Mouse (Mus musculus): ENCODE measurements at regions not wholly inside any gene's neighbourhood (a gene's known extent, or its start where the extent isn't known, plus 50 kb on each side); places are given as distances from the start of the nearest gene placed in this dataset.
"Not testable (repeated sequence)": the region's sequence is repeated elsewhere in the genome, so short reads cannot be mapped to it uniquely, and the experiment has no call there.

DNA sequence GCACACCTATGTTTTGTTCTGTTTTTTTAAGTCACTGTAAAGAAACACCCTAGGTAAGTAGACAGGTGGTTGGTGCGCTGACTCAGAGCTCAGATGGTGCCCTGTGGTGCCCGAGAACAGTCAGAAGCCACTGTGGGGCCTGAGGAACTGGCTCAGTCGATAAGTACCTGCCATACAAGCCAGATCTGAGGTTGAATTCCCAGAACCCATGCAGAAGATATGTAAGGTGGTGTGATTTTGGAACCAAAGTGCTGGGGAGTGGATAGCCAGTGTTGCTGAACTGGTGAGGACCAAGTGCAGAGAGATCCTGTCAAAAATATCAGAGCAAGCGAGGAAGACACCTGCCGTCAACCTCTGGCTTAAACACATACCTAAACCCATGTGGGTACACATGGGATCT, 65.4 kb downstream of the Chst1 start:
- 64% methylated on average over 5 of the region's 5 CpGs for WGBS
- DNase-seq (ENCODE audit: low spot score) (no peak), ATAC-seq (ENCODE audit: insufficient read depth, low read depth) (no peak)
- Histone ChIP-seq H3K27ac (ENCODE audit: low read depth) (no peak overlapping the region), H3K4me1 (ENCODE audit: control insufficient read depth, insufficient read depth) (no peaks in the 10 kb centered on the region), H3K27me3 (ENCODE audit: control insufficient read depth, insufficient read depth, low read length) (no peaks in the 10 kb centered on the region), H3K4me2 (ENCODE audit: low read depth, low read length) (no peak overlapping the region), H3K36me3 (replicated peaks; ENCODE audit: control insufficient read depth, insufficient read depth, low read length) (no peaks in the 10 kb centered on the region), H3K9ac (replicated peaks; ENCODE audit: low read depth, low read length) (no peak overlapping the region), H3K4me3 (ENCODE audit: low read depth, low read length) (no peak overlapping the region), H3K9me3 (replicated peaks; ENCODE audit: control insufficient read depth, low read length) (no peaks in the 10 kb centered on the region)
- TF ChIP-seq CTCF (IDR thresholded peaks at IDR 0.05; ENCODE audit: low read depth) (no peak), EP300 (IDR thresholded peaks at IDR 0.05; ENCODE audit: low read depth) (no peak)

DNA sequence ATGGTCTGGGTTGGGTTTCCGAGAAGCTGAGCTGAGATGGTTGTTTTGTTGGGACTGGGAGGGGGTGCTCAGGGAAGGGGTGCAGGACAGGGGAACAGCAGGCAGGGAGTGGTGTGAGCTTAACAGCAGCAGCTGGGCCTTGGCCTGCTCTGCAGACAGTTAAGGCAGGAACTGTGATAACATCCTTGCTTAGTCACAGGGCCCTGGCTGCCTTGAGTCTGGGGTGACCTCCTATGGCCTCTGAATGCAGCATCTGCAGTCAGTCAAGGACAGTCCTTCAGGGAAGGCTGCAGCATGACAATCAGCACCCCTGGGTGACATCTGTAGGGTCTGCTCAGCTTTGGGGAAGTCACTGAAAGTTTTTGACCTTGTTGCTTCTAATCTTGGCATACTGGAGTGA, 67.7 kb downstream of the Chst1 start:
- DNase-seq (ENCODE audit: low spot score), result peak; percentile 9
- Histone ChIP-seq H3K4me1 (ENCODE audit: control insufficient read depth, insufficient read depth) (no peaks in the 10 kb centered on the region), H3K27ac (ENCODE audit: low read depth) (no peak overlapping the region), H3K4me2 (ENCODE audit: low read depth, low read length) (no peak overlapping the region), H3K9me3 (replicated peaks; ENCODE audit: control insufficient read depth, low read length) (no peaks in the 10 kb centered on the region), H3K36me3 (replicated peaks; ENCODE audit: control insufficient read depth, insufficient read depth, low read length) (no peaks in the 10 kb centered on the region), H3K27me3 (ENCODE audit: control insufficient read depth, insufficient read depth, low read length) (no peaks in the 10 kb centered on the region), H3K9ac (replicated peaks; ENCODE audit: low read depth, low read length) (no peak overlapping the region), H3K4me3 (ENCODE audit: low read depth, low read length) (no peak overlapping the region)
- peak; percentile 44; the same call in 1 of the 2 replicates for ATAC-seq (ENCODE audit: insufficient read depth, low read depth)
- no peak for TF ChIP-seq EP300 (IDR thresholded peaks at IDR 0.05; ENCODE audit: low read depth)
- no peak for TF ChIP-seq CTCF (IDR thresholded peaks at IDR 0.05; ENCODE audit: low read depth)
- WGBS, result 43% methylated on average over 1 of the region's 1 CpGs

DNA sequence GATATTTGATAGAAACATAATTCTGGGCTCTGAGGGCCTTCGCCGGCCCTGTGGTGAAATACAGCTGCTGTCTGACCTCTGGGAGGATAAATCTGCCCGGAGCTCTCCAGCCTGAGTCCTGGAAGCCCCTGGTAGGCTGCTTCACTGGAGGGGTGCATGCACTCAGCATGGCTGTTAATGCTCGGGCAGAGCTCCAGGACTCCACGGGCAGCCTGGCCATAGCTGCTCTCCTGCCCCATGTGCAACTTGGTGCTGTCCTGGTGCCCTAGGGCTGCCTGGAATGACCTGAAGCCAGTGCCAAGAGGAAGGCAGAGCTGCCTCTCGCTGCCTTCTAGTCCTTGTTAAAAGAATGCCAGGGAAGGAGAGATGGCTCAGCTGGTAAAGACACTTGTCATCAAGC, 68.2 kb downstream of the Chst1 start:
- Histone ChIP-seq H3K4me2 (ENCODE audit: low read depth, low read length) (no peak overlapping the region), H3K4me1 (ENCODE audit: control insufficient read depth, insufficient read depth) (no peaks in the 10 kb centered on the region), H3K36me3 (replicated peaks; ENCODE audit: control insufficient read depth, insufficient read depth, low read length) (no peaks in the 10 kb centered on the region), H3K9me3 (replicated peaks; ENCODE audit: control insufficient read depth, low read length) (no peaks in the 10 kb centered on the region), H3K27ac (ENCODE audit: low read depth) (no peak overlapping the region), H3K27me3 (ENCODE audit: control insufficient read depth, insufficient read depth, low read length) (no peaks in the 10 kb centered on the region), H3K4me3 (ENCODE audit: low read depth, low read length) (no peak overlapping the region), H3K9ac (replicated peaks; ENCODE audit: low read depth, low read length) (no peak overlapping the region)
- no peak for ATAC-seq (ENCODE audit: insufficient read depth, low read depth)
- no peak for DNase-seq (ENCODE audit: low spot score)
- TF ChIP-seq CTCF (IDR thresholded peaks at IDR 0.05; ENCODE audit: low read depth) (no peak), EP300 (IDR thresholded peaks at IDR 0.05; ENCODE audit: low read depth) (no peak)
- WGBS, result 47% methylated on average over 6 of the region's 6 CpGs

DNA sequence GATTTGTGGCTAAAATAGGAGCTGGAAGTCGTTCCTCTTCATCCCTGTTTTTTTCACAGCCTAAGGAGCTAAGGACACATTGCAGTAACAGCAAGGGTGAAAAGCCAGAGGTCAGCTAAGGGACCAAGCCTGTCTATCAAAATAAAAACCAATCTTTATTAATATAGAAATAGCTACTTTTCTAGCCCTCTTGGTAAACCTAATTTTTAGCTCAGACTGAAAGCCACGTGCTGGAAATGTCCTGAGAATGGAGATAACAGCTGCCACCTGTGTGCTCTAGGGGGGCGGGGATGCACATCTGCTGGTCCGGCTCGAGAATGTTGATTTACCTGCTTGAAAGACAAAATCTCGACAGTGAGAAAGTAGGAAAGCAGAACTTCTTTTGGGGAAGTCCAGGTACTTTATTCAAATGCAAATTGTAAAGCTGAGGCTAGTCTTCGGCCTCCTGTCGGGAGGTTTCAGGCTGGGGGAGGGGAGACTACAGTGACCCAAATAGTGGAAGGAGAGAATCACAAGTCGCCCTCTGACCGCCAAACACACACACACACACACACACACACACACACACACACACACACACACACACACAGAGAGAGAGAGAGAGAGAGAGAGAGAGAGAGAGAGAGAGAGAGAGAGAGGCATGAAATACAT, 70.0 kb downstream of the Chst1 start:
- H3K36me3 ChIP-seq (replicated peaks; ENCODE audit: control insufficient read depth, insufficient read depth, low read length); H3K4me3 ChIP-seq (ENCODE audit: low read depth, low read length); H3K27ac ChIP-seq (ENCODE audit: low read depth); H3K9me3 ChIP-seq (replicated peaks; ENCODE audit: control insufficient read depth, low read length); H3K4me1 ChIP-seq (ENCODE audit: control insufficient read depth, insufficient read depth); ATAC-seq (ENCODE audit: insufficient read depth, low read depth); DNase-seq (ENCODE audit: low spot score); H3K4me2 ChIP-seq (ENCODE audit: low read depth, low read length); H3K9ac ChIP-seq (replicated peaks; ENCODE audit: low read depth, low read length); H3K27me3 ChIP-seq (ENCODE audit: control insufficient read depth, insufficient read depth, low read length): not testable (repeated sequence)
- WGBS, result 53% methylated on average over 9 of the region's 10 CpGs

DNA sequence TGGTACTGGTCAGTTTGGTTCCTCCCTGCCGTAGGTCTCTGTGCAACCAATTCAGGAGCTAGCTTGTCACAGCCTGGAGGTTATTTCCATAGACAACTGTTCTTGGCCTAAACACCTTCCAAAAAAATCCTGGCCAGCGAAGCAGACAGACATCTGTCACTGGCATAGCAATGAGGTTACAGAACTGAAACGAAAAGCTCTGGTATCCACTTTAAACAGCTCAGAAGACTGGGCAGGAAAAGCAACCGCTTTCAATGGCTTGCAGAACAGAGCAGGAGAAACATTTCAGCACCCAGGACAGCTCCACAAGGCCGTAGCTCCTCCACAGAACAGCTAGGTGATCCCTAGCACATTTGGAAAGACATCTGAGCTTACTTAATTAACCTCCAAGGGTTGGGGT, 72.1 kb downstream of the Chst1 start:
- no peak overlapping the region for H3K4me2 ChIP-seq (ENCODE audit: low read depth, low read length)
- no peak for TF ChIP-seq CTCF (IDR thresholded peaks at IDR 0.05; ENCODE audit: low read depth)
- TF ChIP-seq EP300 (IDR thresholded peaks at IDR 0.05; ENCODE audit: low read depth), result no peak
- H3K27ac ChIP-seq (ENCODE audit: low read depth), result no peak overlapping the region
- H3K4me1 ChIP-seq (ENCODE audit: control insufficient read depth, insufficient read depth), result no peaks in the 10 kb centered on the region
- H3K9me3 ChIP-seq (replicated peaks; ENCODE audit: control insufficient read depth, low read length), result no peaks in the 10 kb centered on the region
- 34% methylated on average over 5 of the region's 5 CpGs for WGBS
- no peaks in the 10 kb centered on the region for H3K27me3 ChIP-seq (ENCODE audit: control insufficient read depth, insufficient read depth, low read length)
- H3K9ac ChIP-seq (replicated peaks; ENCODE audit: low read depth, low read length), result no peak overlapping the region
- H3K4me3 ChIP-seq (ENCODE audit: low read depth, low read length), result no peak overlapping the region
- DNase-seq (ENCODE audit: low spot score), result peak; percentile 62
- ATAC-seq (ENCODE audit: insufficient read depth, low read depth), result no peak
- H3K36me3 ChIP-seq (replicated peaks; ENCODE audit: control insufficient read depth, insufficient read depth, low read length), result no peaks in the 10 kb centered on the region

DNA sequence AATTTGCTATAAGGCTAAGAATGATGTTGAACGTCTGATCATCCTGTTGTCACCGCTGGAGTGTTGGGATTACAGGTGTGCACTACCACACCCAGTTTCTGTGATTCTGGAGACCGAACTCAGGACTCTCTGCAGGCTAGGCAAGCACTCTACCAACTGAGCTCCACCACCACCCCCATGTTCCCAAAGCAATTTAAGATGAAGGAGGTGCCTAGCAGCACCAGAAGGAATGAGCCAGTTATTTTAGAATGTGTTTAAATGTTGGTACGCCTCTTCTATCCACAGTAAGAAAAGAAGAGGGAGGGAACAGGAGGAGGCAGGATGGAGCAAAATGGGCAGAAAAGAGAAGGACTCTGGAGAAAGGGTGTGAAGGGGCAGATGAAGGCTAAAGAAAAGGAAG, 72.6 kb downstream of the Chst1 start:
- Histone ChIP-seq H3K27me3 (ENCODE audit: control insufficient read depth, insufficient read depth, low read length) (no peaks in the 10 kb centered on the region), H3K9me3 (replicated peaks; ENCODE audit: control insufficient read depth, low read length) (no peaks in the 10 kb centered on the region), H3K4me3 (ENCODE audit: low read depth, low read length) (no peak overlapping the region), H3K4me2 (ENCODE audit: low read depth, low read length) (no peak overlapping the region), H3K4me1 (ENCODE audit: control insufficient read depth, insufficient read depth) (no peaks in the 10 kb centered on the region), H3K9ac (replicated peaks; ENCODE audit: low read depth, low read length) (no peak overlapping the region), H3K27ac (ENCODE audit: low read depth) (no peak overlapping the region), H3K36me3 (replicated peaks; ENCODE audit: control insufficient read depth, insufficient read depth, low read length) (no peaks in the 10 kb centered on the region)
- ATAC-seq (ENCODE audit: insufficient read depth, low read depth), result no peak
- TF ChIP-seq CTCF (IDR thresholded peaks at IDR 0.05; ENCODE audit: low read depth), result no peak
- no peak for TF ChIP-seq EP300 (IDR thresholded peaks at IDR 0.05; ENCODE audit: low read depth)
- WGBS, result 61% methylated on average over 4 of the region's 4 CpGs
- DNase-seq (ENCODE audit: low spot score), result no peak
